Comparison of ENCODE assay signal across 9 mouse cellular contexts in the genomic region with DNA sequence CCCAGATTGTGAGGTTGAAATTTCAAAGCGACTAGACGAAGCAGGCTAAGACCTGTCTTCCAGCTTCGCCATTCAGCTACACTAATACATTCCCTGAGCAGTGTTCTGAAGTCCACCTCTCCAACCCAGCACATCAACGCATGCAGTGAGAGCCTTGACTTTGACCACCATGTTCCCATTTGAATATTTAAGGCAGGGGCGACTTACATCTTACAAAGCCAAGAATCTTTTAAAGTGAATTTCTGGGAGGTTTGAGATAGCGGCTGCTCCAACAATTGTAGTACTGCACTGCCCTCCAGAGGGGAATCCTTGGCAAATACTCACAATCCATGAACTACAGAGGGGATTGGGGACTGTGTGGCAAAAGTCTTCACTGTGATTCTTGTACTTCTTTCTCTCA.
DNase-seq lines count a peak whose midpoint lies in the region; ATAC-seq and TF ChIP-seq lines count a peak whose summit lies in the region.
"Had no signal": no experiment of that assay in that cellular context is flagged by ENCODE, and none has a peak within 500 bp of the region (broad histone marks: within the 10 kb centered on the region; RNA-seq: fewer than 3 reads in every experiment).

No protein-coding gene starts in this region.

- no peaks in the 10 kb centered on the region for H3K4me1 ChIP-seq in lung, embryonic 15.5 days
- H3K4me1 ChIP-seq in lung, adult 2 months (ENCODE audit: control insufficient read depth, insufficient read depth, low read length): no peaks in the 10 kb centered on the region
- H3K4me1 ChIP-seq in kidney, embryonic 16.5 days (ENCODE audit: insufficient read depth, low read length): 0 out of 2 replicates have a peak, but pooled peaks cover 4% of the 10 kb centered on the region
- H3K4me1 ChIP-seq in limb, embryonic 14.5 days (ENCODE audit: control insufficient read depth, insufficient read depth, low read length): peaks cover 10% of the 10 kb centered on the region

- H3K4me2 ChIP-seq in lung, embryonic 15.5 days: no peak overlapping the region
- 0 out of 2 replicates have a peak overlapping the region, but pooled peaks have one; percentile 18 for H3K4me2 ChIP-seq in kidney, embryonic 16.5 days (replicated peaks; ENCODE audit: low read depth, low read length)
- peak overlapping the region; percentile 24 for H3K4me2 ChIP-seq in limb, embryonic 14.5 days (replicated peaks; ENCODE audit: low read depth, low read length, severe bottlenecking)

- no peak for DNase-seq in lung, adult 2 months
- DNase-seq in cerebellum, adult 9-10 months: peak; percentile 29
- peak; percentile 14 to 75 for DNase-seq in frontal cortex, adult 2 months (ENCODE audit: extremely low spot score in 1 of 2, low spot score in 1 of 2)
- DNase-seq in limb, embryonic 14.5 days (ENCODE audit: low spot score): peak; percentile 78
- peak; percentile 73 to 78 for DNase-seq in right cerebral cortex, adult 2 months (ENCODE audit: low spot score in 2 of 2)

- no peaks in the 10 kb centered on the region for H3K9me3 ChIP-seq in lung, embryonic 15.5 days
- H3K9me3 ChIP-seq in kidney, embryonic 16.5 days (ENCODE audit: low read length): no peaks in the 10 kb centered on the region
- no peaks in the 10 kb centered on the region for H3K9me3 ChIP-seq in limb, embryonic 14.5 days (ENCODE audit: control insufficient read depth, low read length)

- TF ChIP-seq CTCF in lung, adult 2 months (IDR thresholded peaks at IDR 0.05; ENCODE audit: insufficient read depth, low read length): no peak

- no peak overlapping the region for H3K4me3 ChIP-seq in lung, embryonic 15.5 days
- no peak overlapping the region for H3K4me3 ChIP-seq in lung, adult 2 months (replicated peaks; ENCODE audit: extremely low read depth, low read depth, low read length)
- no peak overlapping the region for H3K4me3 ChIP-seq in kidney, embryonic 16.5 days (ENCODE audit: low read length)
- H3K4me3 ChIP-seq in limb, embryonic 14.5 days (replicated peaks; ENCODE audit: low read length): no peak overlapping the region

- H3K9ac ChIP-seq in lung, embryonic 15.5 days: no peak overlapping the region
- H3K9ac ChIP-seq in kidney, embryonic 16.5 days (replicated peaks; ENCODE audit: low read length): no peak overlapping the region
- no peak overlapping the region for H3K9ac ChIP-seq in limb, embryonic 14.5 days (ENCODE audit: low read depth, low read length, severe bottlenecking)

- no peak overlapping the region for H3K27ac ChIP-seq in lung, embryonic 15.5 days
- H3K27ac ChIP-seq in kidney, embryonic 16.5 days (ENCODE audit: low read length): no peak overlapping the region
- H3K27ac ChIP-seq in limb, embryonic 14.5 days (replicated peaks; ENCODE audit: low read depth, low read length): no peak overlapping the region
- H3K27ac ChIP-seq: macrophage had no signal

- no peaks in the 10 kb centered on the region for H3K27me3 ChIP-seq in lung, embryonic 15.5 days
- H3K27me3 ChIP-seq in kidney, embryonic 16.5 days (ENCODE audit: insufficient read depth, low read length): 0 out of 2 replicates have a peak, but pooled peaks cover 7% of the 10 kb centered on the region
- H3K27me3 ChIP-seq in limb, embryonic 14.5 days (ENCODE audit: control insufficient read depth, insufficient read depth, low read length): no peaks in the 10 kb centered on the region

- ATAC-seq in lung, embryonic 15.5 days (ENCODE audit: borderline replicate concordance, extremely low read depth, low FRiP score, low TSS enrichment): 0 out of 2 replicates have a peak, but pooled peaks have one; percentile 35
- 0 out of 2 replicates have a peak, but pooled peaks have one; percentile 65 for ATAC-seq in kidney, embryonic 16.5 days (ENCODE audit: low FRiP score, low TSS enrichment)
- peak; percentile 69 for ATAC-seq in limb, embryonic 14.5 days (ENCODE audit: low FRiP score, low read depth)
- ATAC-seq in megakaryocyte-erythroid progenitor cell, adult 5-6 weeks (replicated peaks; ENCODE audit: low FRiP score, low TSS enrichment, poor library complexity, severe bottlenecking): no peak

- H3K36me3 ChIP-seq in lung, embryonic 15.5 days: no peaks in the 10 kb centered on the region
- H3K36me3 ChIP-seq in kidney, embryonic 16.5 days (ENCODE audit: insufficient read depth, low read length): no peaks in the 10 kb centered on the region
- H3K36me3 ChIP-seq in limb, embryonic 14.5 days (ENCODE audit: control insufficient read depth, insufficient read depth, low read length): no peaks in the 10 kb centered on the region

- no peak for TF ChIP-seq POLR2A in lung, adult 2 months (IDR thresholded peaks at IDR 0.05; ENCODE audit: borderline replicate concordance, extremely low read depth, low read depth, low read length)
- TF ChIP-seq POLR2A in limb, embryonic 14.5 days (IDR thresholded peaks at IDR 0.05; ENCODE audit: borderline replicate concordance, extremely low read depth, insufficient read depth, insufficient read length): no peak

- 39% methylated on average over 6 of the region's 6 CpGs for WGBS in lung, embryonic 15.5 days
- WGBS in lung, adult 2 months: 58% methylated on average over 6 of the region's 6 CpGs
- 39% methylated on average over 6 of the region's 6 CpGs for WGBS in kidney, embryonic 16.5 days
- 24% methylated on average over 6 of the region's 6 CpGs for WGBS in limb, embryonic 14.5 days
